Mouse (Mus musculus): Measurements from ENCODE around the gene Palm2. TPM values are rescaled to one million over a fixed set of nuclear protein-coding genes. Genes with fewer than 3 reads are reported as not detected.

Palm2 gene
- not detected in 2 replicates for total RNA-seq (2023)

DNA sequence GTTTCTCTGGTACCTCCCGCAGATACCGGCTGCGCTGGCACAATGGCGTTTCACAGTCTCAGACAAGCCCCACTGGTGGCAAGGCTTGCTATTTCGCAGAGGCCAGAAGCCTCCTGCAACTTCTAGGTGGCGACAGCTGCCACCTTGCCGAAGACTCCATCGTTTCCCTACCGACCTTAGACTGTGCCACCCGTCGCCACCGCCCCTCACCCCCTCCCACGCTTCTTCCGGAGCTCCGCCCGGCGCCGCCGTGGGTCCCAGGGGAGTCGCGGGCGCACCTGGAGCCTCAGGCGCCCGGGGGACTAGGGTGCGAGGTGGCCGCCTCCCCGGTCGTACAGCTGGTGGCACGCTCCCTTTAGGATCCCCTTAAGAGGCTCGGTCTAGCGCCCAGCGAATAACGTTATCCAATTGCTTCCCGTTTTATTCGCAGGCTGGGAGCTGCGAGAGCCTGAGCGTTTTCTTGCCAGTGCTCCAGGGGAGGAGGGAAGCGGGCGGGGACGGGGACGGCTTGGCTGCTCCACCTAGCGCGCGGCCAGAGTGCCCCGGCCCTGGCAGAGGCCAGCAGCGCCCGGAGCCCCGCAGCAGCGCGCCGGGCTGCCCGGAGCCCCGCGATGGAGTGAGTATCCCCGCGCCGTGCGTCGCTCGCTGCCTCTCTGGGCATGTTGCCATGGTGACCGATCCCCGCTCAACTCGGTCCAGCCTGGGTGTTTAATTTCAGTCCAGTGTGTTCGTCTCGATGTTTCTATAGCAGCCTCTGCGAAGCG is at the start of gene Palm2:
Palm2 (plus strand) TSS at position 307 of the 764 bp plus-strand sequence.

DNA sequence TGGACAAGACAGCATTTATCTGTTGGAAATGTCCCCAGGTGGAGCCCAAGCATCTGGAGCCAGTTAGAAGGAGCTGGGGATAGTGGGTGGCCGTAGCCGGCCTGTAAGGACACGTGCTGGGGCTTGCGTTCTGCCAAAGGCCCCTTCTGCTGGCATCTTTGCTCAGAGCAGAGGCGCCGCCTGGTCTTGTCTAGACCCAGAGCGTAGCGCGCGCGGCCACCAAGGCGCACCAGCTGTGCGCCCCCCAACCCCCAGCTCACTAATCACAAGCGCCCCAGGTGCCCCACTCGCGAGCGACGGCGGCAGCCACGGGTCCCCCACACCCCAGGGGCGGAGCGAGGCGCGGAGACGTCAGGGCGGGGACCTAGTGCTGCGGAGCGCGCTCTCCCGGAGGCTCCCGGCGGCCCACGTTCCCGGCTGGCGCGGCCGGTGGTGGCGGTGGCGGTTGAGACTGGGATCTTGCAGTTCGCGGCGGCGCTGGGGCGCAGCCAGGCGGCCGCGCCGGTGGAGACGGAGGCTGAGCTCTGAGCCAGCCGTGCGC is 133.7 kb downstream of the Palm2 start, which contains the start of gene Pakap:
Pakap (plus strand) TSS at position 514 of the 541 bp plus-strand sequence.

GRCm38 (mm10) chr4:57717354-57717753 is 283.3 kb downstream of the Palm2 start, which contains the start of gene Akap2:
Gene Akap2 (plus strand): TSS chr4:57717657.

Other genes starting within 250 kb of the Palm2 start
- gene Ptpn3, start 132.4 kb upstream of the Palm2 start, total RNA-seq (2023), result 0.54 and 1.0 TPM in 2 replicates
- gene Pakap, start 133.9 kb downstream of the Palm2 start, total RNA-seq (2023), result 0.13 and 0.18 TPM in 2 replicates

Data from neutrophil, adult 65 days (primary cell).